Mouse (Mus musculus): ENCODE measurements around the gene Tmem215.

Tmem215 gene

DNA sequence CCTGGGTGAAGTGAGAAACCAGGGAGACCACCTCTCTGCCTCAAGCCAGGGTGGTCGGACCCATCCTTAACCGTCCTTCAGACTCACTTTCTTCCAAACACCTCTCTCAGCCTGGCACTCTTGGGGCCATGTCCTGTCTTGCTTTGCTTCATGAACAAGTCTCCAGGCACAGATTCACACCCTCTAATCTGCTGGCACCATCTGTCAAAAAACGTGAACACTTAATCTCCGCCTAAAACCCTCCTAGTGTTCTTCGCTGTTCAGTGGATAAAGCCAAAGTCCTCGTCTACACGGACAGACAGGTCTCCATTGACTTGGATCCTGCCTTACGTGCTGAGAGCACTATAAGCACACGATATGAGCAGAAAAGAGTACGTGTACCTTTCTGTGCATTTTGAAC is at the start of gene Tmem215:
Tmem215 (plus strand) TSS at position 301 of the 400 bp plus-strand sequence.
- DNase-seq (ENCODE audit: low read depth, low spot score), result peak; percentile 37

DNA sequence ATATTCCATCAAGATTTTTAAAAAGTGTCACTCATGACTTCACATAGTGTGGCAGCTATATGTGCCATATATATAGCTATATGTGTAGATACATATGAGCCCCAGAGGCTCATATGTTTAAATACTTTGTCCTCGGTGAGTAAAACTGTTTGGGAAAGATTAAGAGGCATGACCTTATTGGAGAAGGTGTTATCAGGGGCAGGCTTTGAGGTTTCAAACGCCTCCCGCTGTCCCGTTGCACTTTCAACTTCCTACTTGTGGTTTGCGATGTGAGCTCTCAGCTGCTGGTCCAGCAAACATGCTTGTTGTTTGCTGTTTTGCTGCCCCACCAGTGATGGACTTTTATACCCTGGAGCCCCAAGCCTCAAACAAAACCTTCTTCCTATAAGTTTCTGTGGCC is 40.1 kb upstream of the Tmem215 start:
- DNase-seq (ENCODE audit: low read depth, low spot score), result no peak

DNA sequence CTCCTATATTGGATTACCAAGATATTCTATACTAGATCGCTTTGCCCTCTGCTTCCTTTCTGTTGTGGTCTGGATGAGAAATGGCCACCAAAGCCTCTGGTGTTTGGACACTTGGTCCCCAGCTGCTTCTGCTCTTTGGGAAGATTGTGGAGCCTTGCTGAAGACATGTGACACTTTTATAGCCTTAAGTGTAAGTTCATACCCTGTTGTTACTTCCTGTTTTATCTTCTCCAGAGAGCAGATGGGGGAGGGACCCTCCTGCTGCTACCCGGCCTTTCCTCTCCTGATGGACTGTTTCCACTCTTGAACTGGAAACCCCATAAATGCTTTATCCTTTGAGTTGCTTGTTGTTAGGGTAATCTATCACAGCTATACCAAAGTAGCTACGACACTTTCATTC is 38.6 kb upstream of the Tmem215 start:
- no peak for DNase-seq (ENCODE audit: low read depth, low spot score)

DNA sequence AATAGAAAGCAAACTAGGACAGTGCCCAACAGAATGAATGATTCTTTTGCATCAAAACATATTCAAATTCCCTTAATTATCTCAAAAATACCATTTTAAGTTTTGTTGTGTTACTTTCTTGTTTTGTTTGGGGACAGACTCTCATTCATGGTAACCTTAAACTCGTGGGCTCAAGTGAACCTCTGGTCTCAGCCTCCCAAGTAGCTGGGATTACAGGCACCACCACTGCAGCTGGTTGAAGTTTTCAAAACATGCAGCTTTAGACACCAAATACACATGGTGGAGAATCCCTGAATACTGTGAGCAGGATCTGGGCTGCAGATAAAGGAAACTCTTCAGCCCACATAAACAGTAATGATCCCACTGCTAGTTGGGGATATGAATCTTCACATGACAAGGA is 37.6 kb upstream of the Tmem215 start:
- DNase-seq (ENCODE audit: low read depth, low spot score), result no peak

DNA sequence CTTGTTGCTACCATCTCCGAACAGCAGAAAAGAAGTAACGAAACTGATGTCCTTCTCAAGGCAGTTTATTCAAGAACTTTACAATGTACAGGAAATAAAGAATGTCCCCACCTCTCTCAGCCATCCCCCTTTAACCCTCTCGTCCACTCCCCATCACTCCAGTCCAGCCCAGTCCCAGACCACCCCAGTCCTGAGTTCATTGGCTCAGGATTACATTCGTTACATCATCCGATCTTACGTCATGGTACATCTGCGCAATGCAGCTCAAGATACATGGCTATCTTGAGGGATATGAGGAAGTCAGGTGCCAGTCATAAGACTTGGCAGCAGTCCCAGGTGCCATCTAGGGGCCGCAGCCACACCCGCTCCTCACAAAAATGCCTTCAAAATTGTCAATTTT is 28.4 kb upstream of the Tmem215 start:
- no peak for DNase-seq (ENCODE audit: low read depth, low spot score)

DNA sequence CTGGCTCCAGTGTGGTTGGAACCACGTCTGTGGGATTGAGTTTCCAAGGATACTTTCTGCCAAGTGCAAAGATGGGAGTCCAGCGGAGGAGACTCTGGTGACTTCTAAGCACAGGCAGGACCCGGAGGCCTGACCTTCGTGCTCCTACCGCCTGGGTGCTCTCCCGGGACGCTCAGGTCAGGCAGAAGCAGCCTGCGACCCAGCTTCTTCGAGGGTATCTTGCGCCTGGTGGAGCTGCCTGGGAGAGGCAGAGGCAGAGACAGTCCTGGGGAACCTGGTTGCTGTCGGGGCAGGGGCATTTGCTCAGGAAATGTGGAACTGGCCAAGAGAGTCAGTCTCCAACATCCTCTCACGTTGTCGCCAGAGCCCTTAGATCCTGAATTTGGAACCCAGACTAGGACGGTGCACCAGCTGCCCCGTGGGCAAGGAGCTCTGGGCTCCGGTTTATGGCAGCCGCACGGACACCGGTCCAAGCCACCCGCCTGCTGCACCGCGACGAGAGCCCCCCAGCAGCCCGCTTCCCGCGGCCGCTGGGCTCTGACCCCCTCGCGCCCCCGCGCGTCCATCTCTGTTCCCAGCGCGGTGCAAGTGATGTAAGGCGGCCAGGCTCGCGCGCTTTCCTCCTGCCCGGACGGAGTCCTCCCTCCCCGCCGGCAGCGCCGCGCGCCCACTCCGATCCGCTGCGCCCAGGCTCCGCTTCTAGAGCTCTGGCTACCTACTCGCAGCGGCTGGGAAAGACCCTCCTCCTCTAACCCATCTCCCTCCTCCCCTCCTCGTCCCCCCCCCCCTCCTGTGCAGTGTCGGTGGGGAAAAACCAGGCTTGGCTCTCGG is 935 bp downstream of the Tmem215 start:
- DNase-seq (ENCODE audit: low read depth, low spot score), result peak; percentile 28

DNA sequence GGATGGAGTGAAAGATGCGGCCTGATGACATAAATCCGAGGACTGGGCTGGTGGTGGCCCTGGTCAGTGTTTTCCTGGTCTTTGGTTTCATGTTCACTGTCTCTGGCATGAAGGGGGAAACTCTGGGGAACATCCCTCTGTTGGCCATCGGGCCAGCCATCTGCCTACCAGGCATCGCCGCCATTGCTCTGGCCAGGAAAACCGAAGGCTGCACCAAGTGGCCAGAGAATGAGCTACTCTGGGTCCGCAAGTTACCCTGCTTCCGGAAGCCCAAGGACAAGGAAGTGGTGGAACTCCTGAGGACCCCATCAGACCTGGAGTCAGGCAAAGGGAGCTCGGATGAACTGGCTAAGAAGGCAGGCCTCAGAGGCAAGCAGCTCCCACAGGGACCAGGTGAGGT is 1.9 kb downstream of the Tmem215 start:
- no peak for DNase-seq (ENCODE audit: low read depth, low spot score)

DNA sequence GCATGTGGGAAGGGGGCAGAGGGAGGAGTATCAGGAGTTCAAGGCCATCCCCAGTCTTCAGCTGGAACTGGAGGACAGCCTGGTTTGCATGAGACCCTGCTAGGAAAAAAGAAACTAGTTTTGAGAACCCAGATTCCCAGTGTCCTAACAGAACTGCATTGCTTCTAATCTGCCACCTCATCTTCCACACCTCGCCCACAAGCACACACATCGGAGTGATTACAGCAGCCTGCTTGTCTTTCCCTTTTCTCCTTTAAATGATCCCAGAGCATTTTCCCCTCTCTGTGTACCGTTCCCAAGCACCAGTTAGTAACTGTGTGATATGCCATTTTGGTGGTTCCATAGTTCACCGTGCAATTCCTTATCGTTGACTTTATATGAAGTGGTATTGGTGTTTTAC is 6.0 kb downstream of the Tmem215 start:
- DNase-seq (ENCODE audit: low read depth, low spot score), result no peak

DNA sequence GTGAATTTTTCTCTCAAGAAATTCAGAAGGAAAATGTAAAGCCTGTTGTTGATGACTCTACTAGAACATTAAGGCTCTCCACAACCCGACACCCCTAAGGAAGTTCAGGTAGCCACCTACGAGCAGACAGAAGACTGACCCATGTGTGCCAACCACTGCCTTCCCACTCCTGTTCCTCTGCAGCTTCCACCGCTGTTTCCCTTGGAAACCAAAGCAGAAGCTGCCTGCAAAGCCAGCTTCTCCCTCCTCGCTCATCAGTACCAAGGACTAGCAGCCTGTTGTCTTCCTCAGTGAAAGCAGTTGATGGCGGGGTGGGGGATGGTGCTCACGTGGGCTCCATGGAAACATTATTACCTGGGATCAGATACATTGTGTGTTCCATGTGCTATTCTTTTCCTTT is 14.6 kb downstream of the Tmem215 start:
- DNase-seq (ENCODE audit: low read depth, low spot score), result no peak

DNA sequence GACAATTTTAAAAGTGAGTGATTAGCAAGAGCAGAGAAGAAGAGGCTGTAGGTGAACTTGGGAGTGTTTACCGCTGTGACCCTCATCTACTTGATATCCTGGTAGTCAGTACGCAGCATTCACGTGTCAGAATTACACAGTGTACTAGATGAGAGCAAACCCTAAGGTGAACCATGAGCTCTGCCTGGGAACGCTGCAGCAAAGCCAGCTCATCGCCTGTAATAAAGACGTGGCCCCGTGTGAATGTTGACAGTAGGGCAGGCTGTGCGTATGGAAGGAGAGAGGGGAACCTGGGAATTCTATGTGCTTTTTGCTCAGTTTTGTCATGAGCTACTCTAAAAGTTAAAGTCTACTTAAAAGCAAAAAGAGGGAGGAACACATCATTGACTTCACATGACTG is 19.8 kb downstream of the Tmem215 start:
- DNase-seq (ENCODE audit: low read depth, low spot score), result no peak

DNA sequence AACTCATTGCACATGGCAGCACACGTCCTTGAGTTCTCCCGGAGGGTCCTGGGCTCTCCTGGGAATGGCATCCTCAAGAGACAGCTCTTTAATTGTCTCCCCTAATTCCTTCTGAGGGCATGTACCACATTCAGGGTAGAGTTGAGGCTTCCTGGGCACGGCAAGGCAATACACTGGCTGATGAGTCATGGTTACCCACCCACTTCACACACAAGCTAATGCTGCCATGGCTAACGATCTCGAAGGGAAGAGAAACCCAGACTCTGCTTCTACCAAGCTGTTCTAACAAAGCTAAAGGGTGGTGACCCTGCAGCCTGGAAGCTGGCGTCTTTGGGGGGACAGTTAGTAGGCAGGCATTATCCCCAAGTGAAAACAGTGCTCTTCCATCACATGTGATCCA is 24.4 kb downstream of the Tmem215 start:
- DNase-seq (ENCODE audit: low read depth, low spot score), result no peak

DNA sequence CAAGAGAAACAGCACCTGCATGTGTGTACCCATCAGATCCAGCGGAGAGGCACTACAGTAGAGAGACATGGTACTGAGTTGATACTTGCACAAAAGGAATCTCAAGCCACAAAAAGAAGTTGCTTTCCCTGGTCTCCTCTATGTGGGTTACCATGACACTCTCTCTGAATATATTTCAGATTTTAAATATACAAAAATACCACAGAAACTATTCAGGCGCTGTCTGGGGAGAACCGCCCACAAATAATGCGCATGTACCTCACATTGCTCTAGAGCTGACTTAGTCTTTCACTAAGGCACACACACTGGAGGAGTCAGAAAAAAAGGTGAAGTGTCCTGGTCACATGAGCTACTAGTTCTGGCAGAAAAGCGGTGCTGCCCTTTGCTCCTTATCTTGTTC is 24.8 kb downstream of the Tmem215 start:
- DNase-seq (ENCODE audit: low read depth, low spot score), result no peak

DNA sequence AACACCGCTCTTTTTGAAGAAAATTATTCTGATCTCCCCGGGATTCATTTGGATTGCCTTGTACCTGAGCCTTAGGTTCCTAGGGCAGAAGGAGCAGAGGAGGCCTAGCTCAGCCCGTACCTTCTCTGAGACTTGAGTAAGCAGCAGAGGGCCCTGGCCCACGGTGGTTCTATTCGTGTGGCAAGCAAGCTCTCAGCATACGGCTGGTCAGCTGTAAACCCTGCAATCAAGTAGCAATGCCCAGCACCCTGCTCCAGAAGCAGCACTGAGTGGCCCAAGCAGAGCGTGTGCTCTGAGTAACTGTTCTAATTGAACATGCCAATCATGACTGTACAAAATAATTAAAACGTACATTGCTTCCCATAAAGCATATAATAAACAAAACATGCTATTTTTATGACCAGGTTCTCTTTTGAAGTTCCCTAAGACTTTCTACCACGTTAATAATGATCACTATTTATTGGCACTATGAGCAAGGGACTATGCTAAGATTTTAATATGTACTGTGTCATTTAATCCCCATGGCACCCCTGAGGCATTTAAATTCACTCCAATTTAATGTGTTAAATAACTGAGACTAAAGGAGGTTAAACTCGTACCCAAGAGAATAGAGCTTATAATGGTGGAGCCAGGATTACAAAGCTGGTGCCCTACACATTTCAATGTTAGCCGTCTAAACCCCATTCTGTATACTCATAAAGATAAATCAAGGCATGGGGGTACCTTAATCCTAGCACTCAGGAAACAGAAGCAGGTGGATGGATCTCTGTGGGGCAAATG is 28.0 kb downstream of the Tmem215 start:
- no peak for DNase-seq (ENCODE audit: low read depth, low spot score)

DNA sequence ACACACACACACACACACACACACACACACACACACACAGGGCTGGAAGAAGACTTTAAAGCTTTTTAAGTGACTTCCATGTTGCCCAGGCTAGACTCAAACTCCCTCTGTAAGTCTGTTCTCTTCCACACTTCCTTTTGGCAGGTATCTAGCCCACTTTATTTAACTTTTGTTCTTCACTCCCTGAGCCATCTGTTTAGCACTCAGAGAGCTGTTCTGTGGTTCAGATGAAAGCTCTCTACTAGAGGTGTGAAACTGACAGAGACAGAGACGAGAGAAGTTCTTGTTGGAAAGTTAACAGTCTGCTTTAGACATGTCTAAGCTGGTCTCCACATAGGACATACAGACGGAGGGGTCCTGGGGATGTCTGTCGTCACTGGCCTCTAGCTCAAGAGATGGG is 30.5 kb downstream of the Tmem215 start:
- DNase-seq (ENCODE audit: low read depth, low spot score), result no peak

DNA sequence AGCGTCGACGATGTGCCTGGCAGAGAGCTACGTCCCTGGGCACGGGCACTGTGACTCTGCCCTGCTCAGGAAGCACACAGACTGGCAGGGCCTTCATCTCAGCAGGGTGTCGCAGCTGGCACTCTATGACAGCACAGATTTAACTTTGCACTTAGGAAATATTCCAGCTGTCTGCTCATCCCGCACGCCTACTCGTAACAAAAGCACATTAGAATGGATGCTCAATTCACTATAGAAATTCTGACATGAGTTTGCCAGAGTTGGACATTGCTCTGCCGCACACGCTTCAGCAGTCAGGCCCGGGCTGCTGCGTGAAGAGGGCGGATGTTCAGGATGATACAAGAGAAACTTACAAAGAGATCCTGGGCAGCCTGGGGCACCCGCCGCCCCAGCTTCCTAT is 37.6 kb downstream of the Tmem215 start:
- no peak for DNase-seq (ENCODE audit: low read depth, low spot score)

DNA sequence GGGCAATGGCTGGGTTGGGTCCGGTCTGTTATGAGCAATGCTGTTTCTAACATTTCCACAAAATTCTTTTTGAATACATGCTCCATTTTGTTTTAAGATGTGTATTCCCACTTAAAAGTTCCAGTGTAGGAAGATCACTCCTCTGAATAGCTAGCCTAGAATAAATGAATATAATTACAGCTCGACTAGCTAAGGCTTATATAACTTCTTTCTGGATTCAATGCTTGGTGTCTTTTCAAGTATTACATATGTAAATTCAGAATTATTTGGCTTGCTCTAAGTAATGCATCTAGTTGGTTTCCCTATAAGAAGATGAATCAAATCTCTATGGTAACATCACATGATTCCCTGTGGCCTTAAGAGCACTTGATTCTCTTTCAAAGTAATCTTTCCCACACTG is 41.3 kb downstream of the Tmem215 start:
- no peak for DNase-seq (ENCODE audit: low read depth, low spot score)

DNA sequence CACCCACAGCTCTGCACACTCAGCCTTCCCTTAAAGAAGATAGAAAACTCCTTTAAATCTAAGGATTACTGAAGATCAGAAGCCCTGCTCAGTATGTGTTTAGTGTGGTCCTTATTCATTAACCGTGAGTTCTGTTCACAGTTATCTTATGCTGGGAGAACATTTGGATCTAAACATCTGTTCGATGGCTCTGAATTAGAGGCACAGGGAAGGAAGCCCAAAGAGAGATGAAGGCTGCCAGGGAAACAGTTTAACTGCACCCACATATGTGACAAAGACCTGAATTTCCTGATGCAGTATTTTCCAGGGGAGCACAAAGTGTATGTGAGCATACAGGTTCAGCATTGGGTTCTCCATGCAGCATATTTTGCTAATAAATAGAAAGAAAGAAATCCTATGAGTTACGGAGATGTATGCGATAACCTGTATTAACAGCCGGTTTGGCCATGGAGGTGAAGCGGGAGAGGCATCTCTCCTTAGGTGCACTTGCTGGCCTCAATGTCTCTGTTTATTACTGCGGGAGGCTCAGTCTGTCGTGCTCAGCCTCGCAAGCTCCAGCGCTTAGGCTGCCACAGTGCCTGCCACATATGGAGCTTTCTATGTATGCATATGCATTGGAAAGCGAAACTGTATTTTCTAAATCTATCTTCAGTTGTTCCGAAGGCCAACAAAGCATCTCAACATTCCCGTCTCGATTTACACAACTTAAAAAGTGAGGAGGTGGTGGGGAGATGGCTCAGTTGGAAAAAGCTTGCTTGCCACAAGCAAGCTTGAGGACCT is 46.8 kb downstream of the Tmem215 start:
- no peak for DNase-seq (ENCODE audit: low read depth, low spot score)

Measured in retina, postnatal 7 days (tissue).